Mouse (Mus musculus): Measurements from ENCODE around the gene Vps13a.

GRCm38 (mm10) chr19:16827657-16828056 is 46.9 kb upstream of the Vps13a start:
- TF ChIP-seq GATA1 (IDR thresholded peaks at IDR 0.05; ENCODE audit: borderline replicate concordance, low read length) = no peak
- no peak for TF ChIP-seq FLI1 (IDR thresholded peaks at IDR 0.05; ENCODE audit: low read length)
